Mouse (Mus musculus): ENCODE measurements around the gene Gm17087. TPM values are rescaled to one million over a fixed set of nuclear protein-coding genes. Genes with fewer than 3 reads are reported as not detected.

Gene Gm17087
- total RNA-seq, 1 experiment from 2014 or later: not detected

DNA sequence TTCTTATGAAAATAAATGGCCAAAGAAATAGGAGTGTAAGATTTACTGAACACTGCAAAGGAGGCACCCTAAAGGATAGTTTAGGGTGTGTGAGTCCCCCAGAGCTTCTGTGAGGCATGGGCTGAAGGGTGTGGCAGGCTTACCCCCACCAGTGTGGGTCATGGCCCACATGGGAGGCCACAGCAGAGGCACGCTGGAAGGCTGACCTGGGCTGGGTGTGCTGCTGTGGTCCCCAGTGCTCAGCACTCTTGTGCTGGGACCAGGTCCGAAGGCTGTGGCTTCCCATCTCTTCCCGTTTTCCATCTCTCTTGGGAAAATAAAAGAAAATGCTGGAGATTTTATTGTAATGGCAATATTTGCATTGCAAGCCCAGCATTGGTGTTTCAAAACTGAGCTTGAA, 15.1 kb downstream of the Gm17087 start:
- ATAC-seq (ENCODE audit: extremely low read depth, insufficient number of reproducible peaks, low FRiP score, poor library complexity, severe bottlenecking): no peak

DNA sequence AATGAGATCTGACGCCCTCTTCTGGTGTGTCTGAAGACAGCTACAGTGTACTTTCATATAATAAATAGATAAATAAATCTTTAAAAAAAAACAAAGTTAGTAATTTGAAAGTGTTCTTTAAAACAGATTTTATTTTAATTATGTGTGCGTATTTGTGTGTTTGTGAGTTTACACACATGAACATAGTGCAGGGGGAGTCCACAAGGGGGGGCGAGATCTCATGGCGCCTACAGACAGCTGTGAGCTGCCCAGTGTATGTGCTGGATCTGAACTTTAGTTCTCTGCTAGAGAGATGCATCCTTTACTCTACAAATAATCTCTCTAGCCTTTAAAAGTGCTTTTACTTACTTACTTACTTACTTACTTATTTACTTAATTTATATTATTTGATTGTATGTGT, 18.0 kb downstream of the Gm17087 start:
- ATAC-seq (ENCODE audit: extremely low read depth, insufficient number of reproducible peaks, low FRiP score, poor library complexity, severe bottlenecking): no peak

DNA sequence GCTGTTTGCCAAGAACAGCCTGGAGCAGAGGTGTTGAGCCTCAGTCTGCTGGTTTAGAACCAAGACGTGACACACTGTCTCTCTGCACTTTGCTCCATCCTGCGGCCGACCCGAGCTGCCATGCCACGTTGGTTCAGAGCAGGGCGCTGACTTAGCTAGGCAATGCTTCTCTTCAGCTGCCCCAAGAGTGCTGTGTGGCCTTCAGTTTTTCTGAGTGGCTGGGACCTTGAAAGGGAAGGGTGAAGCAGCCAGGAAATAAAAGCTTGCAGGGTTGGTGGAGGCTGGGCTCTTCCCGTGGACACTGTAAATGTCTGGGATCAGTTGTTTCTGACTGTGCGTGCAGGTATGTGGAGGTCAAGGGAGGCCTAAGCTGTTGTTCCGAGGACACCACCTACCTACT, 20.4 kb downstream of the Gm17087 start:
- no peak for ATAC-seq (ENCODE audit: extremely low read depth, insufficient number of reproducible peaks, low FRiP score, poor library complexity, severe bottlenecking)

DNA sequence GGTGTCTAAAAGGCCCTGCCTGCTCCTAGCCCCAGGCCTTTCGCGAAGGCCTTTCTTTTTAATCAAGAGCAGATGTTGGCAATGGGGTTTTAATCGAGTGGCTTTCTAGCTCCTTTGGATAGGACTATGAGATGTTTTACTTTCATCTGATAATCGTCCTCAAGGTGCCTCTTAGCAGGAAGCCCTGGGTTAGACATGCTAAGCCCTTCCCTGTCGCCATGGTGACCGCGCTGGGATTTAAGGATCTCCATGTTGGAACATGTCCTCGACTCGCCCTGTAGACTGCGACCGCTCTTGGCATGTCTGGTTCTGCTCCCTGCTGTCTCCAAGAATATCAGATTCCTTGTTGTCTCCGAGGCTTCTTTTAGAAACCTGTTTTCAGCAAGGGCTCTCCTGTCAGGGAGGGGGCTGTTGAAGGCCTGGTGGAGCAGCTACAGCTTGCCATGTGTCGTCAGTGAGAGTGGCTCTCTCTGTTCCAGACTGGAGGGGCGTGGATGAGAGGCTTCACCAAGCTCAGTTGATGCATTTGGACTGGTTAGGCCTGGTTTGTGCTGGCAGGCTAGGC, 24.7 kb downstream of the Gm17087 start:
- ATAC-seq (ENCODE audit: extremely low read depth, insufficient number of reproducible peaks, low FRiP score, poor library complexity, severe bottlenecking): no peak

DNA sequence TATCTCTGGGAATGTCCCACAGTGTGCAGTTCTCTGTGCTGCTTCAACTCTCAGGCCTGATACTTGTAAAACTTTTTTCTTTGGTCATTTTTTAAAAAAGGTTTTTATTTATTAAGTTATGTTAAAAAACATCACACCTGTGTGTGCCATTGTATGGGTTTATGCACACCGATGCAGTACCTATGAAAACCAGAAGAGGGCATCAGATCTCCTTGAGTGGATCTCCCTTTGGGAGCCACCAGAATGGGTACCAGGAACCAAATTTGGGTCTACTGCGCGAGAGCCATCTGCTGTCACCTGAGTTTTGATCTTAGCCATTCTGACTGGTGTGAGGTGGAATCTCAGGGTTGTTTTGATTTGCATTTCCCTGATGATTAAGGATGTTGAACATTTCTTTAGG, 28.6 kb downstream of the Gm17087 start:
- ATAC-seq (ENCODE audit: extremely low read depth, insufficient number of reproducible peaks, low FRiP score, poor library complexity, severe bottlenecking): no peak

DNA sequence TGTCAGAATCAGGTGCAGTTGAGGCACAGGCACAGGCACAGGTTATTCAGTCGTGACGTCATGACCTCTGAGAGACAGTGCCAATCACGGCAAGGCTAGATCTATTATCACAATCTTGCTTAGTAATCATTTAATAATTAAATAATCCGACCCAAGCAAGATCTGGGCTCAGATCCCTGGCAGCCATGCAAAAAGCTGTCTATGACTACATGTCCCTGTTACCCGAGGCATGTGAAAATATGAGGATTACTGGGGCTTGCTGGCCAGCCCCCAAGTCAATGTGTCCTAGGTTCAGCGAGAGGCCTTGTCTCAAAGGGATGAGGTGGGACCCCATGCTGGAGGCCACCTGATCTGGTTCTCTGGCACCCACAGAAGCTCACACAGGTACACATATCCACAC, 30.2 kb downstream of the Gm17087 start:
- no peak for ATAC-seq (ENCODE audit: extremely low read depth, insufficient number of reproducible peaks, low FRiP score, poor library complexity, severe bottlenecking)

DNA sequence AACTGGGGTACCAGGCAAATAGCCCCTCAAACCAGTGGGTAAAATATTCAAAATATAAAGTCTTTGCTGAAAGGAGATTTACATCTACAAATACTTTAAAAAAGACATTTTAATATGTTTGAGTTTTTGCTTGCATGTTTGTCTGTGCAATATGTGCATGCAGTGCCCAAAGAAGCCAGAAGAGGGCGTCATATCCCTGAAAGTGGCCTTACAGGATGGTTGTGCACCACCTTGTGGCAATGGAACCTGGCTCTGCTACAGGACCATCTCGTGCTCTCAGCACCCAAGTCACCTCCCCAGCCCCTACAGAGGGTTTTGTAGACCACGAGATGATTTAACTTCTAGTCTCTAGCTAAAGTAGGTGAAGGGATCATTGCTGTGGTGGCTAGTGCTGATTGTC, 32.9 kb downstream of the Gm17087 start:
- ATAC-seq (ENCODE audit: extremely low read depth, insufficient number of reproducible peaks, low FRiP score, poor library complexity, severe bottlenecking): no peak

DNA sequence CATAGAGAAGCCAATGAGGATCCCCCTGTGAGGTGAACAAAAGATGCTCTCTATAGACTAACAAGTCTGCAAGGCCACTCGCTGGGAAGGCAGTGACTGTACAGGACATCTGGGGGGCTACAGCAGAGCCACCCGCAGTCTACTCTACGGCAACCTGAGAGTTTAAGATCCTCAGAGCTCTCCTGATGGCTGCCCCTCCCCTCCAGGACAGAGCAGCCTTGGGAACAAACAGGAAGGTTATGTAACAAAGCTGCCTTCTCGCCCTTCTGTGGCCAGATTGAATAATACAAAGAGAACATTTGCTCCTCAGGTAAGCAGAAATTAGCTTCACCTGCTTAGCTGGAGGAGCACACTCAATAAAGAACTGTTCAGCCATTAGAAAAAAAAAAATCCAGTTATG, 34.1 kb downstream of the Gm17087 start:
- no peak for ATAC-seq (ENCODE audit: extremely low read depth, insufficient number of reproducible peaks, low FRiP score, poor library complexity, severe bottlenecking)

DNA sequence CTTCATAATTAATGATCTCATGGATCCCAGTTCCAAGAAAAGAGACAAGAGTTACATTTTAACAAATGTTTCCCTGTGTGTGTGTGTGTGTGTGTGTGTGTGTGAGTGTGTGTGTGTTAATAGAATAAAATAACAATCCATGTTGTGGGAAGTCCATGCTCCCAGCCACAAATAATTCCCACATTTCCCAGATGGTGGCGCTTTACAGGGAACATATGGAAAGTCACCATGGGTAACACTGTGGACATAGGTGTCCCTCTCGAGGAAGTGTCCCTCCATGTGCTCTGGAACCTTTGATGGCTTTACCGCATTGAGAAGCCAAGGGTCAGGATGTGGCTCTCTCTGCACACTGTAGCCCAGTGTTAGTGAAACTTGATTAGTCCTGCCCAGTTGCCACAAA, 38.1 kb downstream of the Gm17087 start:
- ATAC-seq (ENCODE audit: extremely low read depth, insufficient number of reproducible peaks, low FRiP score, poor library complexity, severe bottlenecking): no peak

DNA sequence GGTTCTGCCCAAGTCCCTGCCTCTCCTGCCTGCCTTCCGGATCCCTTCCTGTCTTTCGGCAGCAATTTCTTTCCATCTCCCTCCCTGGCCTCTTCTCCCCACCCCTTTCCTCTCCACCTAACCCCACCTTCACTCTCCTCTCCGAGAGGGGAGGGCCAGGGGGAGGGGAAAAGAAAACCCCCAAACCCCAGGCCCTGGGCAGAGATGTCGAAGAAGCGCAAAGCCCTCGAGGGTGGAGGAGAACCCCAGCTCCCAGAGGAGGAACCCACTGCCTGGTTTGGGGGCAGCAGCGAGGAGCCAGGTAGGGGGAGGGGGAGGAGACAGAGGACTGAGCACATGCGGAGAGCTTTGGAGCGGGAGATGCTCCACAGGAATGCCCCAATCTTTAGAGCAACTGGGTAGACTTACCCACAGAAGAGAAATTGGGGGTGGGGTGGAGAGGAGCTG, 39.9 kb downstream of the Gm17087 start:
- no peak for ATAC-seq (ENCODE audit: extremely low read depth, insufficient number of reproducible peaks, low FRiP score, poor library complexity, severe bottlenecking)

DNA sequence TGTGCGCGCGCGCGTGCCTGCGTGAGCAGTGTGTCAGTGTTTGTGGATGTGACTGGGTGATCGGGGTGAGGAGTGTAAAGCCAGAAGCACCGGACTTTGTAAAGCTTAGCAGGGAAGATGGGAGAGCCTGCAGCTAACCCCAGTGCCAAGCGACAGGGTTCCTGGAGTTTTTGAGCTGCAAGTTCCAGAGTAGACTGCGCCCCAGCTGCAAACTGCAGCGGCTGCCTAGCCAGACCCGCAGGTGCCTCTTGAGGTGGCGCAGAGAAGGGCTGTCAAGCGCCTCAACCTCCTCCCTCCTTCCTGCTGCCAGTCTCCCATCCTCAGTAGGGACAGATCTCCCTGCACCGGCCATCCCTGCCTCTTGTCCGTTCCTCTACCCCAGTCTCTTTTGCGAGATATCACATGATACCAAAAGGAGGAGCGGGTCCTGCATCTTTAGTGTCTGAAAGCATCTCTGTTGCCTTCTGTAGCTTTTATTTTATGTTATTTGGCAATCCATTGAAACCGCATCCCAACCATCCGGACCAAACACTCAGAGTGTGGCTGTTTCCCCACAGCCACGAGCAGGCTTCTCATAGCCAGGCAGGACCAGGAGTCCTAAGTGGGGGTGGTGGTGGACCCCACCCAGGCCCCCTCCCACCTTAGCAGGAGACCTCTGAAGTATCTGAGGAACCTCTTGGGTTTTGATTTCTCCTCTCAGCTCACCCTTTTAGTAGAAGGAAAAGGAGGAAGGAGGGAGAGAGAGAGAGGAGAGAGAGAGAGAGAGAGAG, 40.6 kb downstream of the Gm17087 start:
- ATAC-seq (ENCODE audit: extremely low read depth, insufficient number of reproducible peaks, low FRiP score, poor library complexity, severe bottlenecking): no peak

DNA sequence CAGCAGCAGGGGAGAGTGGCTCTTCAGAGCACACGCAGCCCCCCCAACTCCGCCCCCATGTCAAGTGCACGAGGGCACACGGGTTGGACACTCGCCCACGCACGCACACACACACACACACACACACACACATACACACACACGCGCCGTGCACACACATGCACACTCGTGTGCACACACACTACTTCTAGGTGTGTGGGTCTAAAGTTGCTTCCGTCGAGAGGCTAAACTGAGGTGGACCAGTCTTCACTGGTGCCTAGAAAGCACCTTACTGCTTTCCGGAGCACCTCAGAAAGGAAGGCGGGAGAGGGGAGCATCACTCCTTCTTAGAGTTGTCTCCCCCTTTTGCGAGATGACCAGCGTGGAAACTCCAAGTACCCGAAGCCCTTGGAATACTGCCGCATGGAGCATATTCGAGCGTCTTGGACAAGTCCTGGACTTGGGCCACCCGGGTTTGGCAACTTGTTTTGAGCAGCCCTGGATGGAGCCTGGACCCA, 41.5 kb downstream of the Gm17087 start, which contains the start of gene Pde10a:
Gene Pde10a, plus strand, starts transcription at position 148 of the 497 bp plus-strand sequence.
- ATAC-seq (ENCODE audit: extremely low read depth, insufficient number of reproducible peaks, low FRiP score, poor library complexity, severe bottlenecking): no peak

DNA sequence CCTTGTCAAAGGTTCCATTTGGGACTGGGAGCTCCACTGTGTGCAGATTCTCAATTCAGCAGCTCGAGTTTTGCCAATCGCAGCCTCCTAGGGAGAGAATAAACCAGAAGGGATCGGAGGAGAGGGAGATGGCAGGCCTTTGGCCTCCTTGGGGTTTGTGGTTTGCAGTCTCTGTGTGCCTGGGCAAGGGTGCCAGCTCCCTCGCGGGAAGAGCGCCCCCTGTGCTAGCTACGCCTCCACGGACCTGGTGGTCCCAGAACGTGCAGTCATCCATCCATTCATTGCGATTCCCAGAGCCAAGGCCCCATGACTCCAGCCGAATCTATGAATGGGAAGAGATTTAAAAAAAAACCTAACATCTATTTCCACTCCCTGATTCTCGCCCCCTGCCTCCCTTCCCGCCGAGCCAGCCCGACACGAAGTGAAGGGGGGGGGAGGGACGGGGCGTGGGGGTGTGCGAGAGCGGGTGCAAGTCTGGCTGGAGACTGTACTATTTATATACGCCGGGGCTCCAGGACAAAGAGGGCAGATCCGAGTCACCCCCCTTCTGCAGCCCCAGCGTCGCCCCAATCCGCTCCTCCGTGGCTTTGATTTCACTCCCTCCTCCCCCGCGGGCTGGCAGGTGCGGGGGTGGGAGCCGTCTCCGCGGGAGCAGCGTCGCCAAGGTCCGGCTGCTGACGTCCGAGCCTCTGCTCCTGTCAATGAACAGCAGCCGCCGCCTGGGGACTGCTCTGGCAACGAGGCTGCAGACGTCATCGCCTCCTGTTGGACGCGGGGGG, 42.2 kb downstream of the Gm17087 start:
- ATAC-seq (ENCODE audit: extremely low read depth, insufficient number of reproducible peaks, low FRiP score, poor library complexity, severe bottlenecking): no peak

DNA sequence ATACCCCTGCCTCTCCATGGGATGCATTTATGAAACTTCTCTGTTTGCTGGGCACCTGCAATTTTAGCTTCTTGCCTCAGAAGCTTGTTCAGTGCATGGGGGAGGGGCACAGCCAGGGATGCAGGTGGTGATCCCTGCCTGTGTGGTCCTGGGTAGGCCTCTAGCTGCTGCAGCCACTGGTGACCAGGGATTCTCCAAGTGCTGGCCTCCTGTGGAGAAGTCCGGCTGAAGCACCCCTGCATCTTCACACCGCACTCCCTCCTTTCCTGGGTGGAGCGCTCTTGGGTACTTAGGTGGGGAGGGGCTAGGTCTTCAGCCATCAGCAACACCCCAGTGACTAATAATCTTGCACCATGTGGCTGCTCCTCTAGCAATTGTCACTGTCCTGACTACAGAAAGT, 42.8 kb downstream of the Gm17087 start:
- no peak for ATAC-seq (ENCODE audit: extremely low read depth, insufficient number of reproducible peaks, low FRiP score, poor library complexity, severe bottlenecking)

DNA sequence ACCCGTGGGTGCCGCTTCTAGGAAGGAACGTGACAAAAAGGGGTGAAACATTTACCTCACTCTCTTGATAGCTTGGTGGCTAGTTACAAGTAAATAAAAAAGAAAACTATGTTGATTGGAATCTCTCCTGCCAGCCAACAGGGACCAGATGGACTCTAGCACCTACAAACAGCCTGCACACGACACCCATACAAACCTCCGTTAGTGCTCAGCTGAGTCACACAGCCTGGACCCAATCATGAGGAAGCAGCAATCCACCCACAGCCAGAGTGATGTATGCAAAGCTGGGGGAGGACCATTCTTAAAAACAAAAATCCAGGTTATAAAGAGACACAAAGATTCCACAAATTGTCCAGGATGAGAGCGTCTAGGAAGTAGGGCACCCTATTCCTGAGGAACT, 50.7 kb downstream of the Gm17087 start:
- no peak for ATAC-seq (ENCODE audit: extremely low read depth, insufficient number of reproducible peaks, low FRiP score, poor library complexity, severe bottlenecking)

Other genes starting within 250 kb of the Gm17087 start
- gene Prr18, start 229.5 kb downstream of the Gm17087 start, total RNA-seq (2017): 0.98 and 1.5 TPM in 2 replicates
- not detected in 2 replicates for gene T2, start 211.0 kb downstream of the Gm17087 start, total RNA-seq (2017)
- not detected in 2 replicates for gene T, start 132.5 kb downstream of the Gm17087 start, total RNA-seq (2017)
- gene Pde10a, start 41.6 kb downstream of the Gm17087 start, total RNA-seq (2017): 0.61 TPM in 1 of 2 replicates, not detected in the other

Data from neutrophil, adult 5-6 weeks (primary cell).